Mouse (Mus musculus) midbrain, postnatal 0 days (tissue): ENCODE results near the gene A830018L16Rik. TPM values are rescaled to one million over a fixed set of nuclear protein-coding genes. Genes with fewer than 3 reads are reported as not detected.

Source experiments
- ATAC-seq: fragments of 200-750 bp; cut with Nextera tagmentation; 2 replicates; pipeline ENCODE4 v1.8.0; 2017; ENCODE audit warnings: moderate number of reproducible peaks, mild to moderate bottlenecking, moderate TSS enrichment, moderate library complexity; ENCODE audit not compliant: low FRiP score
- DNase-seq: peaks from one replicate; pipeline ENCODE4 v3.0.0-alpha.2; 2015; ENCODE audit warnings: low spot score
- H3K27ac ChIP-seq: fragments of 300-500 bp; sonication (generic); 2 replicates; pipeline ENCODE4 v1.5.1; 2014; ENCODE audit warnings: low read depth, mild to moderate bottlenecking, low read length, mixed read lengths
- H3K27me3 ChIP-seq: fragments of 300-500 bp; sonication (generic); 2 replicates; pipeline ENCODE4 v1.6.1; 2014; ENCODE audit warnings: low read length, control low read depth, mixed read lengths; ENCODE audit not compliant: insufficient read depth
- H3K36me3 ChIP-seq: fragments of 300-500 bp; sonication (generic); 2 replicates; pipeline ENCODE4 v1.6.1; 2014; ENCODE audit warnings: low read length, control low read depth, mixed read lengths; ENCODE audit not compliant: insufficient read depth
- H3K4me1 ChIP-seq: fragments of 300-500 bp; sonication (generic); 2 replicates; pipeline ENCODE4 v1.6.1; 2014; ENCODE audit warnings: mild to moderate bottlenecking, control low read depth, antibody characterized with exemption, low read length, mixed read lengths; ENCODE audit not compliant: insufficient read depth
- H3K4me2 ChIP-seq: fragments of 300-500 bp; sonication (generic); 2 replicates; pipeline ENCODE4 v1.6.1; 2014; ENCODE audit warnings: low read depth, mild to moderate bottlenecking, low read length, mixed read lengths; ENCODE audit not compliant: poor library complexity, severe bottlenecking
- H3K4me3 ChIP-seq: fragments of 300-500 bp; sonication (generic); 2 replicates; pipeline ENCODE4 v1.5.1; 2014; ENCODE audit warnings: low read depth, mild to moderate bottlenecking, low read length, moderate library complexity
- H3K9ac ChIP-seq: fragments of 300-500 bp; sonication (generic); replicated peaks from 2 replicates; pipeline ENCODE4 v1.6.1; 2014; ENCODE audit warnings: mild to moderate bottlenecking, low read length, moderate library complexity, mixed read lengths; ENCODE audit not compliant: poor library complexity, severe bottlenecking
- H3K9me3 ChIP-seq: fragments of 300-500 bp; sonication (generic); 2 replicates; pipeline ENCODE4 v1.6.1; 2016; ENCODE audit warnings: low read length, control low read depth
- CTCF ChIP-seq: IDR thresholded peaks from 2 replicates; pipeline ENCODE4 v1.5.1; 2016; ENCODE audit warnings: antibody characterized with exemption, mild to moderate bottlenecking
- WGBS: fragments of 180-500 bp; shearing (Covaris S2); extraction: QIAGEN DNeasy Blood & Tissue Kit; methylation state at CpG from one replicate; pipeline ENCODE4 v1.1.7; 2014; 5-methylcytosine and 5-hydroxymethylcytosine counted together
- polyA plus RNA-seq: library from polyadenylated mRNA; unstranded; fragments of >200 nt; fragmentation: Nextera tagmentation; extraction: Ambion mirVana; gene quantifications from 2 replicates; pipeline ENCODE4 v1.2.1, GENCODE M21; 2015
- total RNA-seq: library from RNA; depleted of rRNA; stranded (reverse); fragments of >200 nt; gene quantifications from 2 replicates; pipeline ENCODE4 v1.2.3, GENCODE M21; 2014

Gene A830018L16Rik
- total and polyA plus RNA-seq, 2 experiments from 2014 or later: 14.2 to 22.6 TPM

DNA sequence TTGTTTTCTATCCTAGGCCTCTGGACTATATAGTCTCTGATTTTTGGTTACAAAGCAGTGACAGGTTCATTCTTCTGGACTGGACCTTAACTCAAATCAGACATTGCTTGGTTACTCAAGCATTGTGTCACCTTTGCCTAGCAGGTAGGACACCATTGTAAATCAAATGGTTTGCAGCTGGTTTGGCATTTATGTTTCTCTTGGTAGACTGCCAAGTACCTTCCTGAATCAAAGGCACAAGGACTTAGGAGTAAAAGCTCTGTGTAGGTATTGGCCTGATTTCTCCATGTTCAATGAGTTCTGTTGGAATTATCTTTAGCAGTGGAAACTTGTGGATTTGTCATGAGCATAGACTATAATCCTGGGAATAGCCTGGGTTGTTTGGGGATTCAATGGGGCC, 338.1 kb downstream of the A830018L16Rik start:
- no peak overlapping the region for H3K4me3 ChIP-seq
- no peak overlapping the region for H3K27ac ChIP-seq
- H3K27me3 ChIP-seq: no peaks in the 10 kb centered on the region
- no peak for DNase-seq
- no peak for TF ChIP-seq CTCF
- no peaks in the 10 kb centered on the region for H3K36me3 ChIP-seq
- no peak overlapping the region for H3K9ac ChIP-seq
- H3K4me2 ChIP-seq: no peak overlapping the region
- no peaks in the 10 kb centered on the region for H3K4me1 ChIP-seq
- no peaks in the 10 kb centered on the region for H3K9me3 ChIP-seq
- no peak for ATAC-seq

DNA sequence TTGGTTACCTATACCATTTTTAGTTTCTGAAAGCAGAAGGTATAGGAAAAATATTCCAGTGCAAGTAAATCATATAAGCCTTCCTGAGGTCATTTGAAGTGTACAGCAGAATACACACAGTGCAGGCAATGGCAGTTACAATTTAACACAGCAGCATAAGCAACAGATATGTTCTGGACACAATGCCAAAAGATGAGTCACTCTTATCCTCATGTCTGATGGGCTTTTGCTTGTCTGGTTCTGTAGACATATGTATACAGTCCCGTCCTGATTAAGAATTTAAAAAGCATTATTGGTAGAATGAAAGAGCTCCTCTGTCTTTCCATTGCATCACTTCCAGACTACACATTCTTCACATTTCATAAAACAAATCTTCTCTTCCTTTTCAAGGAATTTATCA, 374.4 kb downstream of the A830018L16Rik start:
- no peak overlapping the region for H3K4me2 ChIP-seq
- no peak for ATAC-seq
- no peaks in the 10 kb centered on the region for H3K36me3 ChIP-seq
- H3K27me3 ChIP-seq: no peaks in the 10 kb centered on the region
- no peak overlapping the region for H3K9ac ChIP-seq
- no peak overlapping the region for H3K27ac ChIP-seq
- H3K9me3 ChIP-seq: no peaks in the 10 kb centered on the region
- 72% methylated on average over 1 of the region's 1 CpGs for WGBS
- H3K4me3 ChIP-seq: no peak overlapping the region
- H3K4me1 ChIP-seq: no peaks in the 10 kb centered on the region
- no peak for TF ChIP-seq CTCF
- no peak for DNase-seq

DNA sequence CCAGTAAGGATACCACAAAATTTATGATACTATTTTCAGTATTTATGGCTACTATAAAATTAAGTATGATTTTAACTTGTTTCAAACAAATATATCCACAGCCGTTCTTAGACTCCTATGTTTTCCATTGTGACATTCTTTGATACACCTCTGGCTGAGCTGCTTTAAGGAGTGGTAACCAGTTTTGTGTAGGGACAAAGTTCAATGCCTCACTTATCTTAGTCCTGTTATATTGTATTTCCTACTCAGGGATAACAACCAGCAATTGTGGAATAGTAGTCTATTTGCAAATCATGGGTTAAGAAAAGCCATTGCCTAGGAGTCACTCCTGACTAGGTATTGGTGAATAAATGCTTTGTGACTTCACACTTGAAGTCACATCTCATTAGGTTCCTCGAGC, 378.9 kb downstream of the A830018L16Rik start:
- H3K4me2 ChIP-seq: no peak overlapping the region
- H3K4me1 ChIP-seq: no peaks in the 10 kb centered on the region
- no peak overlapping the region for H3K4me3 ChIP-seq
- no peaks in the 10 kb centered on the region for H3K9me3 ChIP-seq
- H3K27ac ChIP-seq: no peak overlapping the region
- no peak for TF ChIP-seq CTCF
- DNase-seq (no peak), ATAC-seq (no peak)
- no peaks in the 10 kb centered on the region for H3K36me3 ChIP-seq
- H3K9ac ChIP-seq: no peak overlapping the region
- no peaks in the 10 kb centered on the region for H3K27me3 ChIP-seq
- WGBS: 78% methylated on average over 2 of the region's 2 CpGs

DNA sequence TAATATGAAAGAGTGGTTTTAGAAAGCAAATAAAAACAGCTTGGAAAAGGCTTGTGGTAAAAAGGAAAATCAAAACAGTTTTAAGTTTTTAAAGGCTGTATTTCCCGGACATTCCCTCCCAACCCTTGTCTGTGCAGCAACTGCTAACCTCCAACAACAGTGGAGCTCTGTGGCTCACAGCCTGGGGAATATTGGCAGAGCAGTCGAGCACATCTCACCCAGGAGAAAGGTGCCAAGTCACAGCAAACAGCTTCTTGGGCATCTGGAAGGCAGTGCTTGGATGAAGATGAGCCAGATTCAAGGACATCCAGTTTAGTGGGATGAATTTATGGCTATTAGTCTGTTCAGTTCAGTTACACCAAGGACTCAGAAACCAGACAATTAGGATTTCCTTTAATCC, 381.8 kb downstream of the A830018L16Rik start:
- no peak overlapping the region for H3K9ac ChIP-seq
- WGBS: 58% methylated on average over 2 of the region's 2 CpGs
- no peak overlapping the region for H3K27ac ChIP-seq
- ATAC-seq (0 out of 2 replicates have a peak, but pooled peaks have one; percentile 49), DNase-seq (peak; percentile 55)
- no peak overlapping the region for H3K4me2 ChIP-seq
- no peaks in the 10 kb centered on the region for H3K9me3 ChIP-seq
- no peaks in the 10 kb centered on the region for H3K27me3 ChIP-seq
- no peaks in the 10 kb centered on the region for H3K36me3 ChIP-seq
- H3K4me3 ChIP-seq: no peak overlapping the region
- no peaks in the 10 kb centered on the region for H3K4me1 ChIP-seq
- TF ChIP-seq CTCF: no peak

DNA sequence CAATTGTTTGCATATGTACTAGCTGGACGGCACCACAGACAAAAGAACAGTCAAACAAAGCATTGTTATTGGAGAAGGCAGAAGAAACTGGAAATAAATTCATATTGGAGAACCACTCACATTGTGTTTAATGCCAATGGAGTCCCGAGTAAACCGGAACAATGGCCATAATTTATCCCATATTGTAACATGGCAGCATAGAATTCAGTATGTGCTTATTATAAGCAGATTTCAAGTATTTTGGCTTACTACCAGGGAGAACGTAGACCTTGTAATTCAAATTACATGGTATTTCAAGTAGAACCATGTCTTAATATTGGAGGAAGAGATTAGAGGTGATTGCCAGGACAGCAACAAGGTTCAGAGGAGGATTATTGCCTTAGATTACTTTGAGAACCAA, 458.9 kb downstream of the A830018L16Rik start:
- H3K9ac ChIP-seq: no peak overlapping the region
- 53% methylated on average over 4 of the region's 4 CpGs for WGBS

DNA sequence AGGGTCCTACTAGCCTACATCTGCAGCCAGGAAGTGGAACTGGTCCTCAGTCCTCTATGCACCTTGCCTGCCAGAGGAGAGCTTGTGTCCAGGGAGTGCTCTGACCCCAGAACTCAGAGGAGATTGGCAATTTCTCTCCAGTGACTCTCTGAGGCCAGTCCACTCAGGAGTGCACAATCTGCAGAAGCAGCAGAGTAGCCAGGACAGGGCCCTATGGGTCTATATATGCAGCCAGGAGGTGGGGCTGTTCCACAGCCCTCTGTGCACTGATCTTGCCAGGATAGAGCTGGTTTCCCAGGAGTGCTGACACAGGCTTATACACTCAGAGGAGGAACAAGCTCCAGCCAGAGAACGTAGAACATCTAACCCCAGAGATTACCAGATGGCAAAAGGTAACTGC, 459.7 kb downstream of the A830018L16Rik start:
- Histone ChIP-seq H3K27me3 (no peaks in the 10 kb centered on the region), H3K9ac (no peak overlapping the region), H3K4me2 (no peak overlapping the region), H3K4me1 (no peaks in the 10 kb centered on the region), H3K4me3 (no peak overlapping the region), H3K27ac (no peak overlapping the region), H3K9me3 (no peaks in the 10 kb centered on the region), H3K36me3 (no peaks in the 10 kb centered on the region)
- TF ChIP-seq CTCF: no peak
- 79% methylated on average over 1 of the region's 1 CpGs for WGBS
- DNase-seq (no peak), ATAC-seq (no peak)

More for the DNA sequence above, 458.9 kb downstream of the A830018L16Rik start:
- Histone ChIP-seq H3K27ac (no peak overlapping the region), H3K4me2 (no peak overlapping the region), H3K9me3 (no peaks in the 10 kb centered on the region), H3K4me3 (no peak overlapping the region), H3K36me3 (no peaks in the 10 kb centered on the region), H3K4me1 (no peaks in the 10 kb centered on the region), H3K27me3 (no peaks in the 10 kb centered on the region)
- DNase-seq: no peak
- no peak for ATAC-seq
- TF ChIP-seq CTCF: no peak
